Comparison of ENCODE assay signal across 9 mouse cellular contexts in the genomic region with DNA sequence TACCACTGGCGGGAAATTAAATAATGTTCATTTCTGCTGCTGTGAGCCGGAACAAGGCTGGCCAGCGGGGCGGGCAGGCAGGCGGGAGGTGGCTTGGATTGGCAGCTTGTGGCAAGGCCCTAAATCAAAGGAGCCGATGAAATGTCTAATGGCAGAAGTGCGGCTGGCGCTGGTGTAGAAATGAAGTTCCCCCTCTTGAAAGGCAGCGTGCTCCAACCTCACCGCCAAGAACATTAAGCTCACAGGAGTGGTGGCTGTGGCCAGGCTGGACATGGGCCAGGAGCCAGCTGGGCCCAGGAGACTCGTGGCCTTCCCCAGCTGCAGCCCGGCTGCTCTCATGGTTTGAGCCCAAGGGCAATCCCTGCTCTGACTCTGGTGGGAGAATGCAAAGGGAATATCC.
DNase-seq lines count a peak whose midpoint lies in the region; ATAC-seq lines count a peak whose summit lies in the region.
"Had no signal": no experiment of that assay in that cellular context is flagged by ENCODE, and none has a peak within 500 bp of the region (broad histone marks: within the 10 kb centered on the region; RNA-seq: fewer than 3 reads in every experiment).

No protein-coding gene starts in this region.

- no peak overlapping the region for H3K4me3 ChIP-seq in heart, embryonic 10.5 days
- H3K4me3 ChIP-seq in midbrain, embryonic 13.5 days (replicated peaks) = no peak overlapping the region

- H3K9ac ChIP-seq in midbrain, embryonic 13.5 days (replicated peaks) = no peak overlapping the region

- H3K4me2 ChIP-seq in midbrain, embryonic 13.5 days (replicated peaks) = no peak overlapping the region

- H3K27me3 ChIP-seq in heart, embryonic 10.5 days (ENCODE audit: insufficient read depth, poor library complexity, severe bottlenecking) = peaks cover 59% of the 10 kb centered on the region
- H3K27me3 ChIP-seq in midbrain, embryonic 13.5 days = 0 out of 2 replicates have a peak, but pooled peaks cover 10% of the 10 kb centered on the region
- H3K27me3 ChIP-seq: CH12.LX had no signal

- peak; percentile 98 for DNase-seq in heart, adult 11 months
- DNase-seq in heart, embryonic 10.5 days (ENCODE audit: low spot score) = no peak
- no peak for DNase-seq in spleen, postnatal 10 days (ENCODE audit: low spot score in 2 of 2)
- DNase-seq in c-Kit-positive CD71-positive TER-119-positive erythroid progenitor cells, embryonic 14.5 days (ENCODE audit: low spot score) = no peak
- DNase-seq in kidney, postnatal 25 days = no peak

- H3K9me3 ChIP-seq in heart, embryonic 10.5 days = no peaks in the 10 kb centered on the region
- no peaks in the 10 kb centered on the region for H3K9me3 ChIP-seq in midbrain, embryonic 13.5 days

- ATAC-seq in common myeloid progenitor, adult 5-6 weeks (replicated peaks; ENCODE audit: low read depth, poor library complexity, severe bottlenecking) = peak; percentile 61
- ATAC-seq in hematopoietic stem cell, adult 5-6 weeks (replicated peaks in 1 of 2; ENCODE audit: insufficient read depth in 1 of 2, low FRiP score in 2 of 2, low TSS enrichment in 1 of 2, low read depth in 1 of 2, poor library complexity in 2 of 2, severe bottlenecking in 2 of 2) = peak; percentile 75 to 83
- ATAC-seq in midbrain, embryonic 13.5 days = no peak

- peaks cover 12% of the 10 kb centered on the region for H3K4me1 ChIP-seq in heart, embryonic 10.5 days
- peaks cover 56% of the 10 kb centered on the region for H3K4me1 ChIP-seq in midbrain, embryonic 13.5 days (replicated peaks)

- WGBS in heart, embryonic 10.5 days = 86% methylated on average over 12 of the region's 12 CpGs
- 51% methylated on average over 12 of the region's 12 CpGs for WGBS in midbrain, embryonic 13.5 days

- H3K36me3 ChIP-seq in heart, embryonic 10.5 days = no peaks in the 10 kb centered on the region
- no peaks in the 10 kb centered on the region for H3K36me3 ChIP-seq in midbrain, embryonic 13.5 days

- no peak overlapping the region for H3K27ac ChIP-seq in heart, embryonic 10.5 days
- peak overlapping the region; percentile 89 for H3K27ac ChIP-seq in midbrain, embryonic 13.5 days
